Mouse (Mus musculus) MEL (cell line): ENCODE results near the gene Runx1.

Experiments used
- CTCF ChIP-seq, 3 experiments: IDR thresholded peaks in 2 of 3; conservative IDR thresholded peaks in 1 of 3; 2 replicates each; pipeline ENCODE4 v1.5.1; 2011 to 2012; ENCODE audit warnings: low read length in 3 of 3, low read depth in 2 of 3, mild to moderate bottlenecking in 2 of 3, improper control_type of control experiment in 1 of 3, inconsistent platforms in 1 of 3, mixed read lengths in 1 of 3, moderate library complexity in 1 of 3; ENCODE audit not compliant: control insufficient read depth in 1 of 3, insufficient read depth in 1 of 3, poor library complexity in 1 of 3, severe bottlenecking in 1 of 3
- TCF12 ChIP-seq: IDR thresholded peaks from 2 replicates; pipeline ENCODE4 v1.6.1; 2014; ENCODE audit warnings: low read depth, mild to moderate bottlenecking, inconsistent platforms, low read length, improper control_type of control experiment, moderate library complexity

DNA sequence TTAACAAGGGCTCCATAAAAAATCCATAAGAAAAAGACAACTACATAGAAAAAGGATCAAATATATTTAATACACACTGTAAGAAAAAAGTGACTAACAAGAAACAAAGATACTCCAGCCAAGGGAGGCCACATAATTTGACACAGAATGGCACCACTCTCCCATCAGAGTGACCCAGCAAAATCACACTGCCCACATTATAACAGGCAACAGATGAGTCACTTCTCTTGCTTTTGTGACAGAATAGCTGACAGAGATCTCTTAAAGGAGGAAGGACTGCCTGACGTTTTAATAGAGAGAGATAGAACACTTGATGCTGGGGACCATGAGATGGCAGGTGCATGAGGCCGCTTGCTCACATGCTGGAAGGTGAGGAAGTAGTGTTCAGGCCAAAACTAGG lies 35.6 kb upstream of the Runx1 start:
- TF ChIP-seq CTCF (IDR thresholded peaks at IDR 0.05 in 2 of 3, conservative IDR thresholded peaks at IDR 0.05 in 1 of 3; ENCODE audit: control insufficient read depth in 1 of 3, insufficient read depth in 1 of 3, low read depth in 2 of 3, low read length in 3 of 3, poor library complexity in 1 of 3, severe bottlenecking in 1 of 3) (no peak), TCF12 (no peak)
